Mouse (Mus musculus): ENCODE data around the gene Hps3. TPM values are rescaled to one million over a fixed set of nuclear protein-coding genes. Genes with fewer than 3 reads are reported as not detected.

Hps3 gene
- polyA plus RNA-seq, 1 experiment from 2014 or later, result 12.1 TPM

- WGBS, result 89% methylated on average over 8 of the region's 8 CpGs
- no peaks in the 10 kb centered on the region for H3K27me3 ChIP-seq (replicated peaks)
- H3K9me3 ChIP-seq (replicated peaks), result no peaks in the 10 kb centered on the region
- H3K4me1 ChIP-seq, result no peaks in the 10 kb centered on the region
- no peak overlapping the region for H3K9ac ChIP-seq (replicated peaks)
- ATAC-seq (ENCODE audit: low FRiP score), result no peak
- no peak overlapping the region for H3K27ac ChIP-seq (replicated peaks)
- no peak overlapping the region for H3K4me2 ChIP-seq
- no peak overlapping the region for H3K4me3 ChIP-seq (replicated peaks)
- peaks cover 29% of the 10 kb centered on the region for H3K36me3 ChIP-seq
These were observed 30.7 kb downstream of the Hps3 start for GRCm38 (mm10) chr3:20004422-20004821.

GRCm38 (mm10) chr3:20002786-20003185 is 32.3 kb downstream of the Hps3 start:
- Histone ChIP-seq H3K9me3 (replicated peaks) (no peaks in the 10 kb centered on the region), H3K4me1 (no peaks in the 10 kb centered on the region), H3K4me2 (no peak overlapping the region), H3K4me3 (replicated peaks) (no peak overlapping the region), H3K27ac (replicated peaks) (no peak overlapping the region), H3K27me3 (replicated peaks) (no peaks in the 10 kb centered on the region), H3K36me3 (peaks cover 23% of the 10 kb centered on the region), H3K9ac (replicated peaks) (no peak overlapping the region)
- WGBS, result 84% methylated on average over 5 of the region's 5 CpGs
- no peak for ATAC-seq (ENCODE audit: low FRiP score)

GRCm38 (mm10) chr3:20000806-20001205 is 34.3 kb downstream of the Hps3 start:
- no peak overlapping the region for H3K9ac ChIP-seq (replicated peaks)
- no peak overlapping the region for H3K4me3 ChIP-seq (replicated peaks)
- no peaks in the 10 kb centered on the region for H3K9me3 ChIP-seq (replicated peaks)
- whole genome bisulfite sequencing, result 78% methylated on average over 4 of the region's 4 CpGs
- H3K4me1 ChIP-seq, result no peaks in the 10 kb centered on the region
- H3K27me3 ChIP-seq (replicated peaks), result no peaks in the 10 kb centered on the region
- peaks cover 31% of the 10 kb centered on the region for H3K36me3 ChIP-seq
- H3K4me2 ChIP-seq, result no peak overlapping the region
- H3K27ac ChIP-seq (replicated peaks), result no peak overlapping the region
- no peak for ATAC-seq (ENCODE audit: low FRiP score)

GRCm38 (mm10) chr3:19999551-19999950 is 35.6 kb downstream of the Hps3 start:
- no peak overlapping the region for H3K4me2 ChIP-seq
- no peak for ATAC-seq (ENCODE audit: low FRiP score)
- no peaks in the 10 kb centered on the region for H3K4me1 ChIP-seq
- H3K27ac ChIP-seq (replicated peaks), result no peak overlapping the region
- no peaks in the 10 kb centered on the region for H3K9me3 ChIP-seq (replicated peaks)
- H3K27me3 ChIP-seq (replicated peaks), result no peaks in the 10 kb centered on the region
- peaks cover 31% of the 10 kb centered on the region for H3K36me3 ChIP-seq
- H3K9ac ChIP-seq (replicated peaks), result no peak overlapping the region
- WGBS, result 89% methylated on average over 2 of the region's 2 CpGs
- H3K4me3 ChIP-seq (replicated peaks), result no peak overlapping the region

- no peak overlapping the region for H3K4me3 ChIP-seq (replicated peaks)
- no peak overlapping the region for H3K27ac ChIP-seq (replicated peaks)
- no peak overlapping the region for H3K9ac ChIP-seq (replicated peaks)
- no peaks in the 10 kb centered on the region for H3K4me1 ChIP-seq
- no peak for ATAC-seq (ENCODE audit: low FRiP score)
- 86% methylated on average over 4 of the region's 4 CpGs for WGBS
- no peak overlapping the region for H3K4me2 ChIP-seq
- no peaks in the 10 kb centered on the region for H3K27me3 ChIP-seq (replicated peaks)
- H3K9me3 ChIP-seq (replicated peaks), result no peaks in the 10 kb centered on the region
- peaks cover 7% of the 10 kb centered on the region; the same call in 1 of the 2 replicates for H3K36me3 ChIP-seq
These were observed 42.7 kb downstream of the Hps3 start for GRCm38 (mm10) chr3:19992388-19992787.

- WGBS, result 87% methylated on average over 3 of the region's 3 CpGs
- Histone ChIP-seq H3K9ac (replicated peaks) (no peak overlapping the region), H3K4me3 (replicated peaks) (no peak overlapping the region), H3K36me3 (no peaks in the 10 kb centered on the region), H3K9me3 (replicated peaks) (no peaks in the 10 kb centered on the region), H3K4me2 (no peak overlapping the region), H3K4me1 (no peaks in the 10 kb centered on the region), H3K27me3 (replicated peaks) (no peaks in the 10 kb centered on the region), H3K27ac (replicated peaks) (no peak overlapping the region)
- no peak for ATAC-seq (ENCODE audit: low FRiP score)
These were observed 45.1 kb downstream of the Hps3 start for GRCm38 (mm10) chr3:19990031-19990430.

GRCm38 (mm10) chr3:19986123-19986522 is 49.0 kb downstream of the Hps3 start:
- Histone ChIP-seq H3K36me3 (no peaks in the 10 kb centered on the region), H3K4me1 (no peaks in the 10 kb centered on the region), H3K4me3 (replicated peaks) (no peak overlapping the region), H3K9me3 (replicated peaks) (no peaks in the 10 kb centered on the region), H3K9ac (replicated peaks) (no peak overlapping the region), H3K27ac (replicated peaks) (no peak overlapping the region), H3K4me2 (no peak overlapping the region), H3K27me3 (replicated peaks) (no peaks in the 10 kb centered on the region)
- ATAC-seq (ENCODE audit: low FRiP score), result no peak
- WGBS, result 38% methylated on average over 3 of the region's 3 CpGs

- Histone ChIP-seq H3K27me3 (replicated peaks) (no peaks in the 10 kb centered on the region), H3K36me3 (no peaks in the 10 kb centered on the region), H3K27ac (replicated peaks) (no peak overlapping the region), H3K4me3 (replicated peaks) (no peak overlapping the region), H3K9me3 (replicated peaks) (no peaks in the 10 kb centered on the region), H3K4me2 (no peak overlapping the region), H3K9ac (replicated peaks) (no peak overlapping the region), H3K4me1 (no peaks in the 10 kb centered on the region)
- no peak for ATAC-seq (ENCODE audit: low FRiP score)
These were observed 52.3 kb downstream of the Hps3 start for GRCm38 (mm10) chr3:19982846-19983245.

- no peak overlapping the region for H3K9ac ChIP-seq (replicated peaks)
- no peak overlapping the region for H3K27ac ChIP-seq (replicated peaks)
- no peaks in the 10 kb centered on the region for H3K27me3 ChIP-seq (replicated peaks)
- no peak overlapping the region for H3K4me3 ChIP-seq (replicated peaks)
- no peaks in the 10 kb centered on the region for H3K4me1 ChIP-seq
- no peak overlapping the region for H3K4me2 ChIP-seq
- WGBS, result 90% methylated on average over 2 of the region's 2 CpGs
- H3K9me3 ChIP-seq (replicated peaks), result no peaks in the 10 kb centered on the region
- ATAC-seq (ENCODE audit: low FRiP score), result no peak
- no peaks in the 10 kb centered on the region for H3K36me3 ChIP-seq
These were observed 54.0 kb downstream of the Hps3 start for GRCm38 (mm10) chr3:19981156-19981555.

- Histone ChIP-seq H3K27me3 (replicated peaks) (no peaks in the 10 kb centered on the region), H3K9ac (replicated peaks) (no peak overlapping the region), H3K27ac (replicated peaks) (no peak overlapping the region), H3K4me2 (no peak overlapping the region), H3K36me3 (no peaks in the 10 kb centered on the region), H3K4me1 (no peaks in the 10 kb centered on the region), H3K9me3 (replicated peaks) (no peaks in the 10 kb centered on the region), H3K4me3 (replicated peaks) (no peak overlapping the region)
- 66% methylated on average over 4 of the region's 4 CpGs for WGBS
- ATAC-seq (ENCODE audit: low FRiP score), result no peak
These were observed 56.6 kb downstream of the Hps3 start for GRCm38 (mm10) chr3:19978474-19978873.

GRCm38 (mm10) chr3:19966072-19966471 is 69.0 kb downstream of the Hps3 start:
- no peak overlapping the region for H3K4me2 ChIP-seq
- no peak overlapping the region for H3K4me3 ChIP-seq (replicated peaks)
- 49% methylated on average over 4 of the region's 4 CpGs for WGBS
- no peaks in the 10 kb centered on the region for H3K9me3 ChIP-seq (replicated peaks)
- H3K4me1 ChIP-seq, result no peaks in the 10 kb centered on the region
- H3K27me3 ChIP-seq (replicated peaks), result no peaks in the 10 kb centered on the region
- no peaks in the 10 kb centered on the region for H3K36me3 ChIP-seq
- H3K27ac ChIP-seq (replicated peaks), result no peak overlapping the region
- no peak overlapping the region for H3K9ac ChIP-seq (replicated peaks)
- no peak for ATAC-seq (ENCODE audit: low FRiP score)

- Histone ChIP-seq H3K36me3 (no peaks in the 10 kb centered on the region), H3K27ac (replicated peaks) (no peak overlapping the region), H3K4me1 (no peaks in the 10 kb centered on the region), H3K4me2 (no peak overlapping the region), H3K27me3 (replicated peaks) (no peaks in the 10 kb centered on the region), H3K9ac (replicated peaks) (no peak overlapping the region), H3K4me3 (replicated peaks) (no peak overlapping the region), H3K9me3 (replicated peaks) (no peaks in the 10 kb centered on the region)
- 93% methylated on average over 5 of the region's 5 CpGs for WGBS
- no peak for ATAC-seq (ENCODE audit: low FRiP score)
These were observed 69.9 kb downstream of the Hps3 start for GRCm38 (mm10) chr3:19965239-19965638.

- H3K4me1 ChIP-seq, result no peaks in the 10 kb centered on the region
- no peak overlapping the region for H3K4me3 ChIP-seq (replicated peaks)
- H3K4me2 ChIP-seq, result no peak overlapping the region
- ATAC-seq (ENCODE audit: low FRiP score), result no peak
- H3K27me3 ChIP-seq (replicated peaks), result no peaks in the 10 kb centered on the region
- H3K27ac ChIP-seq (replicated peaks), result no peak overlapping the region
- 81% methylated on average over 2 of the region's 2 CpGs for WGBS
- no peaks in the 10 kb centered on the region for H3K9me3 ChIP-seq (replicated peaks)
- no peaks in the 10 kb centered on the region for H3K36me3 ChIP-seq
- H3K9ac ChIP-seq (replicated peaks), result no peak overlapping the region
These were observed 70.4 kb downstream of the Hps3 start for GRCm38 (mm10) chr3:19964625-19965188.
